Mouse (Mus musculus) embryonic facial prominence, embryonic 14.5 days (tissue): ENCODE results near the gene Ssbp3. TPM values are rescaled to one million over a fixed set of nuclear protein-coding genes. Genes with fewer than 3 reads are reported as not detected.
A peak's percentile ranks its signal among the peaks of the same experiment; 100 is the strongest.

ENCODE experiments used
- ATAC-seq: fragments of 200-750 bp; cut with Nextera tagmentation; 2 replicates; pipeline ENCODE4 v1.8.0; 2017; ENCODE audit warnings: low read depth, moderate number of reproducible peaks, moderate TSS enrichment
- DNase-seq: peaks from one replicate; pipeline ENCODE4 v3.0.0-alpha.2; 2015; ENCODE audit warnings: low spot score
- H3K27ac ChIP-seq: fragments of 300-500 bp; sonication (generic); replicated peaks from 2 replicates; pipeline ENCODE4 v1.5.1; 2014; ENCODE audit warnings: low read depth, mild to moderate bottlenecking, low read length, moderate library complexity
- H3K27me3 ChIP-seq: fragments of 300-500 bp; sonication (generic); replicated peaks from 2 replicates; pipeline ENCODE4 v1.6.1; 2014; ENCODE audit warnings: low read length; ENCODE audit not compliant: control insufficient read depth, insufficient read depth
- H3K36me3 ChIP-seq: fragments of 300-500 bp; sonication (generic); 2 replicates; pipeline ENCODE4 v1.6.1; 2014; ENCODE audit warnings: low read length, mixed read lengths; ENCODE audit not compliant: control insufficient read depth, insufficient read depth
- H3K4me1 ChIP-seq: fragments of 300-500 bp; sonication (generic); 2 replicates; pipeline ENCODE4 v1.6.1; 2014; ENCODE audit warnings: antibody characterized with exemption, low read length; ENCODE audit not compliant: control insufficient read depth, insufficient read depth
- H3K4me2 ChIP-seq: fragments of 300-500 bp; sonication (generic); 2 replicates; pipeline ENCODE4 v1.6.1; 2014; ENCODE audit warnings: low read depth, mild to moderate bottlenecking, low read length, moderate library complexity, mixed read lengths
- H3K4me3 ChIP-seq: fragments of 300-500 bp; sonication (generic); 2 replicates; pipeline ENCODE4 v1.5.1; 2014; ENCODE audit warnings: low read depth, mild to moderate bottlenecking, low read length
- H3K9ac ChIP-seq: fragments of 300-500 bp; sonication (generic); 2 replicates; pipeline ENCODE4 v1.6.1; 2014; ENCODE audit warnings: low read depth, mild to moderate bottlenecking, low read length, moderate library complexity, mixed read lengths
- H3K9me3 ChIP-seq: fragments of 300-500 bp; sonication (generic); 2 replicates; pipeline ENCODE4 v1.6.1; 2016; ENCODE audit warnings: low read length; ENCODE audit not compliant: control insufficient read depth
- WGBS: fragments of 180-500 bp; shearing (Covaris S2); extraction: QIAGEN DNeasy Blood & Tissue Kit; methylation state at CpG from one replicate; pipeline ENCODE4 v1.1.7; 2014; 5-methylcytosine and 5-hydroxymethylcytosine counted together
- polyA plus RNA-seq: library from polyadenylated mRNA; unstranded; fragments of >200 nt; fragmentation: Nextera tagmentation; extraction: Ambion mirVana; gene quantifications from 2 replicates; pipeline ENCODE4 v1.2.1, GENCODE M21; 2014

Gene Ssbp3
- polyA plus RNA-seq, 1 experiment from 2014 or later: 72.9 TPM

GRCm38 (mm10) chr4:106900718-106901117 is 9.8 kb upstream of the Ssbp3 start:
- Histone ChIP-seq H3K4me3 (no peak overlapping the region), H3K27me3 (no peaks in the 10 kb centered on the region), H3K4me1 (no peaks in the 10 kb centered on the region), H3K9me3 (no peaks in the 10 kb centered on the region), H3K9ac (no peak overlapping the region), H3K27ac (no peak overlapping the region), H3K4me2 (no peak overlapping the region), H3K36me3 (no peaks in the 10 kb centered on the region)
- ATAC-seq (no peak), DNase-seq (no peak)
- WGBS: 25% methylated on average over 6 of the region's 6 CpGs

- Histone ChIP-seq H3K9ac (no peak overlapping the region), H3K27ac (no peak overlapping the region), H3K4me1 (no peaks in the 10 kb centered on the region), H3K27me3 (no peaks in the 10 kb centered on the region), H3K9me3 (no peaks in the 10 kb centered on the region), H3K36me3 (no peaks in the 10 kb centered on the region), H3K4me2 (no peak overlapping the region), H3K4me3 (no peak overlapping the region)
- no peak for DNase-seq
- WGBS: 75% methylated on average over 3 of the region's 3 CpGs
- no peak for ATAC-seq
Observed at GRCm38 (mm10) chr4:106901610-106902009, 8.9 kb upstream of the Ssbp3 start.

- ATAC-seq (no peak), DNase-seq (no peak)
- H3K27ac ChIP-seq: no peak overlapping the region
- peaks cover under 1% of the 10 kb centered on the region for H3K4me1 ChIP-seq
- no peak overlapping the region for H3K9ac ChIP-seq
- no peaks in the 10 kb centered on the region for H3K27me3 ChIP-seq
- H3K36me3 ChIP-seq: no peaks in the 10 kb centered on the region
- WGBS: 71% methylated on average over 8 of the region's 8 CpGs
- H3K4me3 ChIP-seq: no peak overlapping the region
- H3K4me2 ChIP-seq: no peak overlapping the region
- no peaks in the 10 kb centered on the region for H3K9me3 ChIP-seq
Observed at GRCm38 (mm10) chr4:106902157-106902556, 8.3 kb upstream of the Ssbp3 start.

GRCm38 (mm10) chr4:106905898-106906297 is 4.6 kb upstream of the Ssbp3 start:
- no peaks in the 10 kb centered on the region for H3K9me3 ChIP-seq
- H3K4me2 ChIP-seq: no peak overlapping the region
- H3K9ac ChIP-seq: no peak overlapping the region
- WGBS: 92% methylated on average over 3 of the region's 3 CpGs
- H3K4me1 ChIP-seq: peaks cover 28% of the 10 kb centered on the region
- no peak overlapping the region for H3K27ac ChIP-seq
- H3K4me3 ChIP-seq: no peak overlapping the region
- no peaks in the 10 kb centered on the region for H3K27me3 ChIP-seq
- no peak for ATAC-seq
- DNase-seq: no peak
- no peaks in the 10 kb centered on the region for H3K36me3 ChIP-seq

- H3K36me3 ChIP-seq: no peaks in the 10 kb centered on the region
- DNase-seq: peak; percentile 94
- peak overlapping the region; percentile 78 for H3K4me2 ChIP-seq
- ATAC-seq: peak; percentile 47
- 0 out of 2 replicates have a peak overlapping the region, but pooled peaks have one; percentile 2 for H3K4me3 ChIP-seq
- H3K27me3 ChIP-seq: no peaks in the 10 kb centered on the region
- no peaks in the 10 kb centered on the region for H3K9me3 ChIP-seq
- H3K4me1 ChIP-seq: peaks cover 28% of the 10 kb centered on the region
- H3K9ac ChIP-seq: peak overlapping the region; percentile 32; the same call in 1 of the 2 replicates
- H3K27ac ChIP-seq: peak overlapping the region; percentile 99
- WGBS: 11% methylated on average over 15 of the region's 17 CpGs
Observed at GRCm38 (mm10) chr4:106907701-106908425, 2.6 kb upstream of the Ssbp3 start.

- Histone ChIP-seq H3K4me1 (peaks cover 33% of the 10 kb centered on the region), H3K9ac (no peak overlapping the region), H3K4me2 (peak overlapping the region; percentile 78), H3K27ac (peak overlapping the region; percentile 99), H3K36me3 (0 out of 2 replicates have a peak, but pooled peaks cover 3% of the 10 kb centered on the region), H3K9me3 (no peaks in the 10 kb centered on the region), H3K27me3 (no peaks in the 10 kb centered on the region), H3K4me3 (no peak overlapping the region)
- ATAC-seq (no peak), DNase-seq (peak; percentile 56)
- 30% methylated on average over 3 of the region's 3 CpGs for WGBS
Observed at GRCm38 (mm10) chr4:106908426-106908809, 2.1 kb upstream of the Ssbp3 start.

- Histone ChIP-seq H3K4me1 (peaks cover 40% of the 10 kb centered on the region), H3K4me2 (peak overlapping the region; percentile 78), H3K4me3 (peak overlapping the region; percentile 98), H3K27me3 (no peaks in the 10 kb centered on the region), H3K9me3 (no peaks in the 10 kb centered on the region), H3K9ac (peak overlapping the region; percentile 38; the same call in 1 of the 2 replicates), H3K27ac (peak overlapping the region; percentile 99), H3K36me3 (peaks cover 10% of the 10 kb centered on the region)
- ATAC-seq (peak; percentile 3; the same call in 1 of the 2 replicates), DNase-seq (peak; percentile 89)
- 2% methylated on average over 9 of the region's 10 CpGs for WGBS
Observed at GRCm38 (mm10) chr4:106908950-106909751, 1.4 kb upstream of the Ssbp3 start.

GRCm38 (mm10) chr4:106909797-106910196 is 704 bp upstream of the Ssbp3 start:
- DNase-seq: peak; percentile 40
- Histone ChIP-seq H3K27ac (peak overlapping the region; percentile 99), H3K4me3 (peak overlapping the region; percentile 98), H3K4me1 (peaks cover 46% of the 10 kb centered on the region), H3K36me3 (peaks cover 16% of the 10 kb centered on the region), H3K4me2 (peak overlapping the region; percentile 78), H3K9ac (peak overlapping the region; percentile 38), H3K27me3 (no peaks in the 10 kb centered on the region), H3K9me3 (no peaks in the 10 kb centered on the region)
- WGBS: 0% methylated on average over 6 of the region's 6 CpGs
- no peak for ATAC-seq
